Mouse (Mus musculus) heart, postnatal 36 days (tissue): ENCODE data around the gene Chil6. TPM values are rescaled to one million over a fixed set of nuclear protein-coding genes. Genes with fewer than 3 reads are reported as not detected.

ENCODE experiments used
- DNase-seq, 2 experiments: peaks; one replicate each; pipeline ENCODE4 v3.0.0; 2021 to 2022
- intact Hi-C: fragments of 180-260 bp; cut with DNase I; formaldehyde crosslinking; loops from one replicate; pipeline ENCODE4 v1.15.1; 2025
- total RNA-seq, 2 experiments: library from RNA; stranded (reverse); gene quantifications; 2 replicates each; pipeline ENCODE4 v1.2.3; 2021

The Chil6 gene
- not detected for total RNA-seq

DNA sequence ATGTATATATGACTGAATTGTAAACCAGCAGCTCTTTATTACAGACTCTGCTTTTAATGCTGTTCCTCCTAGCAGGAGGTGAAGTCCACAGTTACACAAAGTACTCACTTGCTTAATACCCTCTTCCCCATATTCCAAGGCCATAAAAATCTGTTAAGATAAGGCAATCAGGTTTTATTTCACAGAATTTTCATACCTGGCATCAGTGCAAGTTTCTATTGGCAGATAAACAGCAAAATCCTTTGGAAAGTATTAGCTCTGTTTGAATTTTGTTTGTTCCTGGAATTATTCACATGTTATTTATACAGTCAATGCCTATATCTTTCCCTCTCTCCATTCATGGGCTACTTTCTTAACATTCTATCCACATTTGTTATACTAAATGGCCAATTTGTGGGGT lies at the start of gene Chil6:
Chil6 (minus strand) TSS at position 101 of the 400 bp plus-strand sequence.
- intact Hi-C loops = no loop called here
- DNase-seq = no peak

- DNase-seq = no peak
- intact Hi-C loops = no loop called here
Measured at GRCm38 (mm10) chr3:106452616-106453015, 46.6 kb upstream of the Chil6 start.

DNA sequence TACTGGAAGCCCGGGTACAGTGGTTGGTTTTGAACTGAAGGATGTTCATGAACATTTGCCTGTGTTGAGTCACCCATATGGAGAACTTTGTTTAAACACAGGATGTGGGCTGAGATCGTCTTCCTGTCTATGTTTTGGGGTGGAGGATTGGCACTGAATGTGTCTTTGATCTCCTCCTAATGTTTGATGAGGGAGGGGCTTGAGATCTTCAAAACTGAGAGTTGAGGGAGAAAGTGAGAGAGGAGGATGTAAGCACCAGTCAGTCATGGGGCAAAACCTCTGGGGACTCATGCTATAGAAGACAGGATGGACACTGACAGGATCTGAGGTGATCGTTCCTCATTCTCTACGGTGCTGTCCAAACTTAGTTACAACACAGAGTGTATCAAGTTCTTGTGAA lies 43.6 kb upstream of the Chil6 start:
- intact Hi-C loops = no loop called here
- DNase-seq = no peak

GRCm38 (mm10) chr3:106448995-106449394 lies 43.0 kb upstream of the Chil6 start:
- intact Hi-C loops = loop anchor here (1.0 kb wide), 1 partner anchor 456 kb away; no protein-coding TSS in a partner anchor
- DNase-seq = no peak

- DNase-seq = peak in 1 of 2 experiments; percentile 12
- intact Hi-C loops = loop anchor here (1.0 kb wide), 1 partner anchor 455 kb away; no protein-coding TSS in a partner anchor
Measured at GRCm38 (mm10) chr3:106448571-106448970, 42.6 kb upstream of the Chil6 start.

Other genes with a start within 250 kb of the Chil6 start
- gene Chil3, start 238.6 kb downstream of the Chil6 start, total RNA-seq = under 1 TPM in 1 of 2 experiments, not detected in 1; 0.19 TPM
- not detected for gene Chil4, start 186.7 kb downstream of the Chil6 start, total RNA-seq
- gene Dennd2d, start 76.2 kb upstream of the Chil6 start, total RNA-seq = under 1 TPM; 0.39 to 0.49 TPM
- gene Dram2, start 141.6 kb upstream of the Chil6 start, total RNA-seq = 100 to 1,000 TPM in 1 of 2 experiments, 10 to 100 TPM in 1; 89.9 to 112 TPM
- 10 to 100 TPM; 18.8 to 21.7 TPM for gene Cept1, start 141.6 kb upstream of the Chil6 start, total RNA-seq